Mouse (Mus musculus) heart, embryonic 12.5 days (tissue): ENCODE measurements at regions not wholly inside any gene's neighbourhood (a gene's known extent, or its start where the extent isn't known, plus 50 kb on each side); places are given as distances from the start of the nearest gene placed in this dataset.

Source experiments
- ATAC-seq: fragments of 200-750 bp; cut with Nextera tagmentation; 2 replicates; pipeline ENCODE4 v1.8.0; 2017; ENCODE audit warnings: moderate TSS enrichment, moderate library complexity; ENCODE audit not compliant: insufficient number of reproducible peaks, low FRiP score
- H3K27ac ChIP-seq: fragments of 300-500 bp; sonication (generic); 2 replicates; pipeline ENCODE4 v1.5.1; 2016; ENCODE audit warnings: mild to moderate bottlenecking, moderate library complexity; ENCODE audit not compliant: poor library complexity, severe bottlenecking
- H3K27me3 ChIP-seq: fragments of 300-500 bp; sonication (generic); replicated peaks from 2 replicates; pipeline ENCODE4 v1.6.1; 2016; ENCODE audit warnings: mild to moderate bottlenecking, moderate library complexity
- H3K36me3 ChIP-seq: fragments of 300-500 bp; sonication (generic); 2 replicates; pipeline ENCODE4 v1.6.1; 2016; ENCODE audit warnings: mild to moderate bottlenecking, moderate library complexity
- H3K4me1 ChIP-seq: fragments of 300-500 bp; sonication (generic); replicated peaks from 2 replicates; pipeline ENCODE4 v1.6.1; 2016; ENCODE audit warnings: mild to moderate bottlenecking
- H3K4me2 ChIP-seq: fragments of 300-500 bp; sonication (generic); 2 replicates; pipeline ENCODE4 v1.6.1; 2016; ENCODE audit warnings: mild to moderate bottlenecking, moderate library complexity
- H3K4me3 ChIP-seq: fragments of 300-500 bp; sonication (generic); 2 replicates; pipeline ENCODE4 v1.5.1; 2016; ENCODE audit warnings: mild to moderate bottlenecking
- H3K9ac ChIP-seq: fragments of 300-500 bp; sonication (generic); 2 replicates; pipeline ENCODE4 v1.6.1; 2016; ENCODE audit warnings: mild to moderate bottlenecking, moderate library complexity
- H3K9me3 ChIP-seq: fragments of 300-500 bp; sonication (generic); replicated peaks from 2 replicates; pipeline ENCODE4 v1.6.1; 2016; ENCODE audit warnings: mild to moderate bottlenecking, moderate library complexity
- WGBS: fragments of 180-500 bp; shearing (Covaris S2); methylation state at CpG from one replicate; pipeline ENCODE4 v1.1.7; 2016; 5-methylcytosine and 5-hydroxymethylcytosine counted together

- no peak for ATAC-seq
- Histone ChIP-seq H3K9me3 (no peaks in the 10 kb centered on the region), H3K4me1 (no peaks in the 10 kb centered on the region), H3K27ac (no peak overlapping the region), H3K36me3 (no peaks in the 10 kb centered on the region), H3K27me3 (no peaks in the 10 kb centered on the region), H3K4me3 (no peak overlapping the region), H3K9ac (no peak overlapping the region), H3K4me2 (no peak overlapping the region)
- WGBS = 57% methylated on average over 3 of the region's 3 CpGs
These were observed 148.9 kb downstream of the Bcl11a start for GRCm38 (mm10) chr11:24226755-24227154.

GRCm38 (mm10) chr11:24233376-24233775 is 155.5 kb downstream of the Bcl11a start:
- no peak overlapping the region for H3K4me3 ChIP-seq
- H3K9me3 ChIP-seq = no peaks in the 10 kb centered on the region
- no peaks in the 10 kb centered on the region for H3K27me3 ChIP-seq
- H3K9ac ChIP-seq = no peak overlapping the region
- H3K4me1 ChIP-seq = peaks cover 19% of the 10 kb centered on the region; the same call in 1 of the 2 replicates
- H3K4me2 ChIP-seq = no peak overlapping the region
- no peaks in the 10 kb centered on the region for H3K36me3 ChIP-seq
- ATAC-seq = no peak
- 55% methylated on average over 11 of the region's 11 CpGs for whole genome bisulfite sequencing
- no peak overlapping the region for H3K27ac ChIP-seq

- no peak overlapping the region for H3K4me2 ChIP-seq
- H3K4me3 ChIP-seq = no peak overlapping the region
- no peak overlapping the region for H3K27ac ChIP-seq
- no peak for ATAC-seq
- no peak overlapping the region for H3K9ac ChIP-seq
- no peaks in the 10 kb centered on the region for H3K27me3 ChIP-seq
- 41% methylated on average over 9 of the region's 9 CpGs for WGBS
- H3K4me1 ChIP-seq = peaks cover 19% of the 10 kb centered on the region; the same call in 1 of the 2 replicates
- no peaks in the 10 kb centered on the region for H3K9me3 ChIP-seq
- H3K36me3 ChIP-seq = no peaks in the 10 kb centered on the region
These were observed 156.0 kb downstream of the Bcl11a start for GRCm38 (mm10) chr11:24233821-24234220.

- H3K9ac ChIP-seq = no peak overlapping the region
- no peak overlapping the region for H3K4me3 ChIP-seq
- no peak overlapping the region for H3K4me2 ChIP-seq
- H3K27me3 ChIP-seq = no peaks in the 10 kb centered on the region
- H3K9me3 ChIP-seq = no peaks in the 10 kb centered on the region
- H3K27ac ChIP-seq = no peak overlapping the region
- H3K4me1 ChIP-seq = peaks cover 24% of the 10 kb centered on the region
- no peak for ATAC-seq
- 46% methylated on average over 3 of the region's 3 CpGs for WGBS
- H3K36me3 ChIP-seq = no peaks in the 10 kb centered on the region
These were observed 156.6 kb downstream of the Bcl11a start for GRCm38 (mm10) chr11:24234422-24234821.

GRCm38 (mm10) chr11:24235326-24235725 is 157.5 kb downstream of the Bcl11a start:
- no peak overlapping the region for H3K4me3 ChIP-seq
- H3K4me2 ChIP-seq = no peak overlapping the region
- H3K36me3 ChIP-seq = no peaks in the 10 kb centered on the region
- ATAC-seq = no peak
- no peaks in the 10 kb centered on the region for H3K9me3 ChIP-seq
- H3K27me3 ChIP-seq = no peaks in the 10 kb centered on the region
- 68% methylated on average over 4 of the region's 4 CpGs for WGBS
- no peak overlapping the region for H3K27ac ChIP-seq
- no peak overlapping the region for H3K9ac ChIP-seq
- peaks cover 30% of the 10 kb centered on the region for H3K4me1 ChIP-seq

- 30% methylated on average over 6 of the region's 6 CpGs for WGBS
- peaks cover 31% of the 10 kb centered on the region for H3K4me1 ChIP-seq
- H3K9me3 ChIP-seq = no peaks in the 10 kb centered on the region
- no peak for ATAC-seq
- H3K9ac ChIP-seq = no peak overlapping the region
- H3K4me3 ChIP-seq = no peak overlapping the region
- no peak overlapping the region for H3K4me2 ChIP-seq
- H3K27me3 ChIP-seq = no peaks in the 10 kb centered on the region
- no peaks in the 10 kb centered on the region for H3K36me3 ChIP-seq
- H3K27ac ChIP-seq = peak overlapping the region; percentile 80
These were observed 161.8 kb downstream of the Bcl11a start for GRCm38 (mm10) chr11:24239631-24240030.

GRCm38 (mm10) chr11:24242096-24242495 is 164.2 kb downstream of the Bcl11a start:
- H3K9ac ChIP-seq = no peak overlapping the region
- WGBS = 77% methylated on average over 4 of the region's 4 CpGs
- no peak for ATAC-seq
- H3K4me1 ChIP-seq = peaks cover 30% of the 10 kb centered on the region
- H3K27ac ChIP-seq = no peak overlapping the region
- H3K27me3 ChIP-seq = no peaks in the 10 kb centered on the region
- H3K9me3 ChIP-seq = no peaks in the 10 kb centered on the region; the same call in 1 of the 2 replicates
- H3K4me3 ChIP-seq = no peak overlapping the region
- H3K36me3 ChIP-seq = no peaks in the 10 kb centered on the region
- no peak overlapping the region for H3K4me2 ChIP-seq

GRCm38 (mm10) chr11:24242888-24243287 is 165.0 kb downstream of the Bcl11a start:
- H3K4me2 ChIP-seq = no peak overlapping the region
- H3K27me3 ChIP-seq = no peaks in the 10 kb centered on the region
- WGBS = 8% methylated on average over 2 of the region's 2 CpGs
- no peak overlapping the region for H3K4me3 ChIP-seq
- no peak overlapping the region for H3K27ac ChIP-seq
- no peak overlapping the region for H3K9ac ChIP-seq
- H3K36me3 ChIP-seq = no peaks in the 10 kb centered on the region
- H3K9me3 ChIP-seq = no peaks in the 10 kb centered on the region; the same call in 1 of the 2 replicates
- no peak for ATAC-seq
- H3K4me1 ChIP-seq = peaks cover 26% of the 10 kb centered on the region

- Histone ChIP-seq H3K4me1 (peaks cover 15% of the 10 kb centered on the region), H3K27me3 (no peaks in the 10 kb centered on the region), H3K27ac (no peak overlapping the region), H3K36me3 (no peaks in the 10 kb centered on the region), H3K4me2 (no peak overlapping the region), H3K4me3 (no peak overlapping the region), H3K9me3 (no peaks in the 10 kb centered on the region; the same call in 1 of the 2 replicates), H3K9ac (no peak overlapping the region)
- WGBS = 84% methylated on average over 4 of the region's 4 CpGs
- ATAC-seq = no peak
These were observed 167.5 kb downstream of the Bcl11a start for GRCm38 (mm10) chr11:24245390-24245789.

- no peak overlapping the region for H3K27ac ChIP-seq
- ATAC-seq = no peak
- no peak overlapping the region for H3K4me3 ChIP-seq
- no peaks in the 10 kb centered on the region for H3K36me3 ChIP-seq
- no peak overlapping the region for H3K4me2 ChIP-seq
- H3K4me1 ChIP-seq = peaks cover 11% of the 10 kb centered on the region
- WGBS = 84% methylated on average over 3 of the region's 3 CpGs
- H3K9ac ChIP-seq = no peak overlapping the region
- H3K9me3 ChIP-seq = no peaks in the 10 kb centered on the region; the same call in 1 of the 2 replicates
- no peaks in the 10 kb centered on the region for H3K27me3 ChIP-seq
These were observed 168.5 kb downstream of the Bcl11a start for GRCm38 (mm10) chr11:24246314-24246713.

- Histone ChIP-seq H3K4me2 (no peak overlapping the region), H3K4me1 (peaks cover 11% of the 10 kb centered on the region), H3K27me3 (no peaks in the 10 kb centered on the region), H3K9ac (no peak overlapping the region), H3K4me3 (no peak overlapping the region), H3K27ac (no peak overlapping the region), H3K9me3 (no peaks in the 10 kb centered on the region; the same call in 1 of the 2 replicates), H3K36me3 (no peaks in the 10 kb centered on the region)
- no peak for ATAC-seq
- 80% methylated on average over 4 of the region's 4 CpGs for WGBS
These were observed 169.4 kb downstream of the Bcl11a start for GRCm38 (mm10) chr11:24247285-24247684.

- no peak for ATAC-seq
- no peaks in the 10 kb centered on the region for H3K27me3 ChIP-seq
- no peaks in the 10 kb centered on the region; the same call in 1 of the 2 replicates for H3K9me3 ChIP-seq
- no peak overlapping the region for H3K4me3 ChIP-seq
- no peak overlapping the region for H3K27ac ChIP-seq
- no peak overlapping the region for H3K9ac ChIP-seq
- WGBS = 68% methylated on average over 5 of the region's 5 CpGs
- H3K36me3 ChIP-seq = no peaks in the 10 kb centered on the region
- no peaks in the 10 kb centered on the region for H3K4me1 ChIP-seq
- no peak overlapping the region for H3K4me2 ChIP-seq
These were observed 173.7 kb downstream of the Bcl11a start for GRCm38 (mm10) chr11:24251516-24251915.
